Comparison of ENCODE assay signal across 26 mouse cellular contexts in genomic region chr13:53697954-53698353, GRCm38 (mm10).
DNase-seq lines count a peak whose midpoint lies in the region; ATAC-seq and TF ChIP-seq lines count a peak whose summit lies in the region.
"Had no signal": no experiment of that assay in that cellular context is flagged by ENCODE, and none has a peak within 500 bp of the region (broad histone marks: within the 10 kb centered on the region; RNA-seq: fewer than 3 reads in every experiment).

No protein-coding gene starts in this region.

- peaks cover 15% of the 10 kb centered on the region; the same call in 1 of the 2 replicates for H3K27me3 ChIP-seq in forebrain, embryonic 10.5 days (ENCODE audit: poor library complexity, severe bottlenecking)
- H3K27me3 ChIP-seq in forebrain, embryonic 11.5 days (ENCODE audit: control insufficient read depth, insufficient read depth, low read length), result no peaks in the 10 kb centered on the region
- H3K27me3 ChIP-seq in midbrain, embryonic 15.5 days (replicated peaks), result peaks cover 3% of the 10 kb centered on the region; the same call in 1 of the 2 replicates
- H3K27me3 ChIP-seq in midbrain, embryonic 11.5 days (ENCODE audit: control insufficient read depth, insufficient read depth, low read length), result no peaks in the 10 kb centered on the region
- H3K27me3 ChIP-seq in forebrain, postnatal 0 days (ENCODE audit: insufficient read depth, low read length), result no peaks in the 10 kb centered on the region
- no peaks in the 10 kb centered on the region for H3K27me3 ChIP-seq in heart, embryonic 11.5 days (ENCODE audit: control insufficient read depth, insufficient read depth, low read length)
- H3K27me3 ChIP-seq: neural tube, embryonic 12.5 days had no signal

- no peak overlapping the region for H3K9ac ChIP-seq in forebrain, embryonic 11.5 days (ENCODE audit: low read length)
- no peak overlapping the region for H3K9ac ChIP-seq in midbrain, embryonic 15.5 days
- no peak overlapping the region for H3K9ac ChIP-seq in midbrain, embryonic 11.5 days (ENCODE audit: low read length)
- no peak overlapping the region for H3K9ac ChIP-seq in forebrain, postnatal 0 days
- no peak overlapping the region for H3K9ac ChIP-seq in heart, embryonic 11.5 days (ENCODE audit: low read depth, low read length)
- H3K9ac ChIP-seq: liver, postnatal 0 days; neural tube, embryonic 12.5 days had no signal

- ATAC-seq in forebrain, embryonic 11.5 days (replicated peaks; ENCODE audit: low FRiP score), result no peak; the same call in 1 of the 2 replicates
- no peak for ATAC-seq in midbrain, embryonic 15.5 days (replicated peaks)
- no peak for ATAC-seq in midbrain, embryonic 11.5 days (ENCODE audit: low FRiP score)
- peak; percentile 71; the same call in 1 of the 2 replicates for ATAC-seq in forebrain, postnatal 0 days
- no peak for ATAC-seq in heart, embryonic 11.5 days (replicated peaks; ENCODE audit: insufficient number of reproducible peaks, low FRiP score, low TSS enrichment)
- ATAC-seq: inflammation-experienced regulatory T-cells, adult 6 months; liver, postnatal 0 days; lung, postnatal 0 days had no signal

- H3K27ac ChIP-seq in forebrain, embryonic 10.5 days, result 0 out of 2 replicates have a peak overlapping the region, but pooled peaks have one; percentile 7
- no peak overlapping the region for H3K27ac ChIP-seq in forebrain, embryonic 11.5 days (ENCODE audit: low read depth, low read length)
- no peak overlapping the region for H3K27ac ChIP-seq in midbrain, embryonic 15.5 days
- H3K27ac ChIP-seq in midbrain, embryonic 11.5 days (ENCODE audit: low read depth, low read length), result no peak overlapping the region
- H3K27ac ChIP-seq in forebrain, postnatal 0 days (ENCODE audit: low read depth, low read length), result no peak overlapping the region
- H3K27ac ChIP-seq in heart, embryonic 11.5 days (ENCODE audit: low read depth, low read length), result no peak overlapping the region
- H3K27ac ChIP-seq: embryonic facial prominence, embryonic 10.5 days; heart, adult 2 months; kidney, postnatal 0 days; macrophage; midbrain, embryonic 10.5 days; neural tube, embryonic 12.5 days; stomach, postnatal 0 days had no signal

- no peak overlapping the region for H3K4me2 ChIP-seq in forebrain, embryonic 11.5 days (ENCODE audit: low read depth, low read length, severe bottlenecking)
- peak overlapping the region; percentile 11; the same call in 1 of the 2 replicates for H3K4me2 ChIP-seq in midbrain, embryonic 15.5 days
- H3K4me2 ChIP-seq in midbrain, embryonic 11.5 days, result no peak overlapping the region
- no peak overlapping the region for H3K4me2 ChIP-seq in forebrain, postnatal 0 days (ENCODE audit: low read depth)
- no peak overlapping the region for H3K4me2 ChIP-seq in heart, embryonic 11.5 days
- H3K4me2 ChIP-seq: neural tube, embryonic 12.5 days had no signal

- 69% methylated on average over 6 of the region's 6 CpGs for WGBS in forebrain, embryonic 10.5 days
- WGBS in forebrain, embryonic 11.5 days, result 51% methylated on average over 6 of the region's 6 CpGs
- WGBS in midbrain, embryonic 15.5 days, result 48% methylated on average over 6 of the region's 6 CpGs
- 83% methylated on average over 6 of the region's 6 CpGs for WGBS in midbrain, embryonic 11.5 days
- WGBS in forebrain, postnatal 0 days, result 17% methylated on average over 6 of the region's 6 CpGs
- 59% methylated on average over 6 of the region's 6 CpGs for WGBS in heart, embryonic 11.5 days (ENCODE audit: insufficient replicate concordance)

- H3K36me3 ChIP-seq in forebrain, embryonic 10.5 days (replicated peaks), result no peaks in the 10 kb centered on the region
- no peaks in the 10 kb centered on the region for H3K36me3 ChIP-seq in forebrain, embryonic 11.5 days (ENCODE audit: control insufficient read depth, insufficient read depth, low read length)
- H3K36me3 ChIP-seq in midbrain, embryonic 15.5 days (replicated peaks), result no peaks in the 10 kb centered on the region
- H3K36me3 ChIP-seq in midbrain, embryonic 11.5 days (ENCODE audit: control insufficient read depth, insufficient read depth, low read length), result no peaks in the 10 kb centered on the region
- no peaks in the 10 kb centered on the region for H3K36me3 ChIP-seq in forebrain, postnatal 0 days (ENCODE audit: insufficient read depth)
- H3K36me3 ChIP-seq in heart, embryonic 11.5 days (ENCODE audit: control insufficient read depth, insufficient read depth, low read length), result no peaks in the 10 kb centered on the region
- H3K36me3 ChIP-seq: embryonic facial prominence, embryonic 10.5 days; midbrain, embryonic 10.5 days; neural tube, embryonic 12.5 days had no signal

- no peak overlapping the region for H3K4me3 ChIP-seq in forebrain, embryonic 10.5 days
- no peak overlapping the region for H3K4me3 ChIP-seq in forebrain, embryonic 11.5 days (ENCODE audit: low read depth, low read length)
- no peak overlapping the region for H3K4me3 ChIP-seq in midbrain, embryonic 15.5 days
- no peak overlapping the region for H3K4me3 ChIP-seq in midbrain, embryonic 11.5 days (ENCODE audit: low read depth, low read length)
- H3K4me3 ChIP-seq in forebrain, postnatal 0 days (ENCODE audit: low read depth, low read length), result no peak overlapping the region
- no peak overlapping the region for H3K4me3 ChIP-seq in heart, embryonic 11.5 days (ENCODE audit: low read depth, low read length)
- H3K4me3 ChIP-seq: embryonic facial prominence, embryonic 10.5 days; heart, adult 2 months; midbrain, embryonic 10.5 days; neural tube, embryonic 12.5 days had no signal

- no peak for TF ChIP-seq CTCF in forebrain, postnatal 0 days (IDR thresholded peaks at IDR 0.05; ENCODE audit: low read depth)

- DNase-seq in forebrain, embryonic 10.5 days (ENCODE audit: extremely low spot score, low spot score), result no peak
- no peak for DNase-seq in forebrain, embryonic 11.5 days (ENCODE audit: low spot score)
- DNase-seq in midbrain, embryonic 11.5 days (ENCODE audit: low spot score, missing footprints), result no peak
- DNase-seq in forebrain, postnatal 0 days, result no peak
- no peak for DNase-seq in ovary, postnatal 14 days (ENCODE audit: low spot score)
- DNase-seq in right cerebral cortex, postnatal 25 days, result no peak
- DNase-seq: adrenal gland, postnatal 14 days; cerebellum, adult 11 months; cerebellum, adult 9-11 months; gastrocnemius, postnatal 36 days; heart, adult 2 months; kidney, adult 18-20 months; layer of hippocampus, adult 9-11 months; liver; liver, postnatal 0 days; thymus, adult 2 months had no signal

- H3K9me3 ChIP-seq in forebrain, embryonic 10.5 days, result no peaks in the 10 kb centered on the region
- no peaks in the 10 kb centered on the region for H3K9me3 ChIP-seq in forebrain, embryonic 11.5 days (ENCODE audit: control insufficient read depth, low read length)
- H3K9me3 ChIP-seq in midbrain, embryonic 15.5 days, result no peaks in the 10 kb centered on the region
- H3K9me3 ChIP-seq in midbrain, embryonic 11.5 days (ENCODE audit: control insufficient read depth, low read length), result no peaks in the 10 kb centered on the region
- no peaks in the 10 kb centered on the region for H3K9me3 ChIP-seq in forebrain, postnatal 0 days (ENCODE audit: low read length)
- no peaks in the 10 kb centered on the region for H3K9me3 ChIP-seq in heart, embryonic 11.5 days (replicated peaks; ENCODE audit: control insufficient read depth, low read length)
- H3K9me3 ChIP-seq: embryonic facial prominence, embryonic 10.5 days; midbrain, embryonic 10.5 days; neural tube, embryonic 12.5 days had no signal

- peaks cover 22% of the 10 kb centered on the region for H3K4me1 ChIP-seq in forebrain, embryonic 10.5 days
- H3K4me1 ChIP-seq in forebrain, embryonic 11.5 days (replicated peaks; ENCODE audit: control insufficient read depth, insufficient read depth, low read length), result no peaks in the 10 kb centered on the region; the same call in 1 of the 2 replicates
- H3K4me1 ChIP-seq in midbrain, embryonic 15.5 days, result no peaks in the 10 kb centered on the region
- no peaks in the 10 kb centered on the region for H3K4me1 ChIP-seq in midbrain, embryonic 11.5 days (ENCODE audit: control insufficient read depth, insufficient read depth, low read length)
- H3K4me1 ChIP-seq in forebrain, postnatal 0 days (ENCODE audit: insufficient read depth), result 0 out of 2 replicates have a peak, but pooled peaks cover 6% of the 10 kb centered on the region
- peaks cover 18% of the 10 kb centered on the region for H3K4me1 ChIP-seq in heart, embryonic 11.5 days (ENCODE audit: control insufficient read depth, insufficient read depth, low read length)
- H3K4me1 ChIP-seq: neural tube, embryonic 12.5 days had no signal
